Mouse (Mus musculus): ENCODE measurements around the gene Cdkal1. TPM values are rescaled to one million over a fixed set of nuclear protein-coding genes. Genes with fewer than 3 reads are reported as not detected.
A peak's percentile ranks its signal among the peaks of the same experiment; 100 is the strongest.

Cdkal1 gene
- polyA plus RNA-seq, 1 experiment from 2014 or later, result 21.1 TPM

DNA sequence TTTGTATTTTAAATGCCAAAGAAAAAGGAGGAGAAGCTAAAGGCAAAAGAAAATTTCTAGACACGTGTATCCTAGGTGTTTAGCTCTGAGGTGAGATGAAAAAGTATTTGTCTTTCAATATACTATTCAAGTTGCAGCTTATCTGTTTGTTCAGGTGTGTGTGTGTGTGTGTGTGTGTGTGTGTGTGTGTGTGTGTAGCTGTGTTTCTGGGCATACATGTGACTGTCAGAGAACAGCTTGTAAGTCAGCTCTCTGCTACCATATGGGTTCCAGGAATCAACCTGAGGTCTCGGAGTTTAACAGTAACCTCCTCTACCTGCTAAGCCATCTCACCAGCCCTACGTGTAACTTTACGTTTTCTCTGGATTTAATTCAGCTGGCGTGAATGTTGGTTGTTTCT lies 76.0 kb downstream of the Cdkal1 start:
- ATAC-seq (ENCODE audit: low read depth), result no peak
- WGBS, result 90% methylated on average over 5 of the region's 5 CpGs
- Histone ChIP-seq H3K4me1 (ENCODE audit: control insufficient read depth, insufficient read depth, low read length) (no peaks in the 10 kb centered on the region), H3K9me3 (ENCODE audit: control insufficient read depth, low read length) (no peaks in the 10 kb centered on the region), H3K36me3 (ENCODE audit: control insufficient read depth, insufficient read depth, low read length) (no peaks in the 10 kb centered on the region), H3K4me3 (ENCODE audit: low read depth, low read length) (no peak overlapping the region), H3K9ac (replicated peaks; ENCODE audit: low read depth, low read length) (no peak overlapping the region), H3K27ac (ENCODE audit: low read depth, low read length) (no peak overlapping the region), H3K4me2 (ENCODE audit: low read depth, low read length) (no peak overlapping the region), H3K27me3 (ENCODE audit: control insufficient read depth, insufficient read depth, low read length) (no peaks in the 10 kb centered on the region)

DNA sequence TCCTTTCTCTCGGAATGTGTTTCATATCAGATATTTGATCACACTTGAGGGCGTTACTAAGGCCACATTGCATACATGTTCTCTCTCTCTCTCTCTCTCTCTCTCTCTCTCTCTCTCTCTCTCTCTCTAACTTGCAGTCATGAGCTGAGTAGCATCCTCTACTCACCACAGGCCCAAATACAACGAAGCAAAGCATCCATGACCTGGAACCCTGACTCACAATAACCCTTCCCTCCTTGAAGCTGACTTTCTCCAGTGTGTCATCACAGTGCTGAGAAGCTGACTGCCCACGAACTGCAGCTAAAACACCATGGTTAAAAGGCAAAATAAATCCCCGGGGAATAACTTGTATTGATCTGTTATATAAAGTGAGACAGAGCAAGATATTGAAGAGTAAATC lies 76.4 kb downstream of the Cdkal1 start:
- 72% methylated on average over 5 of the region's 5 CpGs for WGBS

DNA sequence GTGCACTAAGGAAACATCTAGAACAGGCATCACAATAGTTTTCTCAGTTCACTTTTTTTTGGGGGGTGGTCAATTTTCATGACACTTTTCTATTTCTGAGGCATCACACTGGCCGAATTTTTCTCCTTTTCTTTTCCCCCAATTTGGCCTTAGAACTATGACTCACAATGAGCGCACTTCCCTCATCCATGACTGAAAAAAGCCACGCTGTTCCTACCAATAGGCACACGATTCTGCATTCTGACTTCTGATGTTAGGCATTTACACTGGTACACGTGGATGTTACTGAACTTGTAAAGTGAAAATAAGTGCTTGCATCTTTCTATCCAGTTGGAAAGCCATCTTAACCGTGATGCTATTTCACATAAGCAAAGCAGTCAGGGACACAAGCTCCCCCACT lies 77.3 kb downstream of the Cdkal1 start:
- no peaks in the 10 kb centered on the region for H3K4me1 ChIP-seq (ENCODE audit: control insufficient read depth, insufficient read depth, low read length)
- no peak overlapping the region for H3K4me2 ChIP-seq (ENCODE audit: low read depth, low read length)
- 89% methylated on average over 6 of the region's 6 CpGs for WGBS
- ATAC-seq (ENCODE audit: low read depth), result no peak
- H3K9me3 ChIP-seq (ENCODE audit: control insufficient read depth, low read length), result no peaks in the 10 kb centered on the region
- H3K36me3 ChIP-seq (ENCODE audit: control insufficient read depth, insufficient read depth, low read length), result no peaks in the 10 kb centered on the region
- no peaks in the 10 kb centered on the region for H3K27me3 ChIP-seq (ENCODE audit: control insufficient read depth, insufficient read depth, low read length)
- H3K9ac ChIP-seq (replicated peaks; ENCODE audit: low read depth, low read length), result no peak overlapping the region
- H3K27ac ChIP-seq (ENCODE audit: low read depth, low read length), result no peak overlapping the region
- H3K4me3 ChIP-seq (ENCODE audit: low read depth, low read length), result no peak overlapping the region

More for the DNA sequence above, 76.4 kb downstream of the Cdkal1 start:
- H3K9ac ChIP-seq (replicated peaks; ENCODE audit: low read depth, low read length), result no peak overlapping the region
- no peaks in the 10 kb centered on the region for H3K36me3 ChIP-seq (ENCODE audit: control insufficient read depth, insufficient read depth, low read length)
- no peak overlapping the region for H3K27ac ChIP-seq (ENCODE audit: low read depth, low read length)
- no peak overlapping the region for H3K4me3 ChIP-seq (ENCODE audit: low read depth, low read length)
- H3K4me1 ChIP-seq (ENCODE audit: control insufficient read depth, insufficient read depth, low read length), result no peaks in the 10 kb centered on the region
- no peaks in the 10 kb centered on the region for H3K9me3 ChIP-seq (ENCODE audit: control insufficient read depth, low read length)
- no peak for ATAC-seq (ENCODE audit: low read depth)
- H3K27me3 ChIP-seq (ENCODE audit: control insufficient read depth, insufficient read depth, low read length), result no peaks in the 10 kb centered on the region
- H3K4me2 ChIP-seq (ENCODE audit: low read depth, low read length), result no peak overlapping the region

DNA sequence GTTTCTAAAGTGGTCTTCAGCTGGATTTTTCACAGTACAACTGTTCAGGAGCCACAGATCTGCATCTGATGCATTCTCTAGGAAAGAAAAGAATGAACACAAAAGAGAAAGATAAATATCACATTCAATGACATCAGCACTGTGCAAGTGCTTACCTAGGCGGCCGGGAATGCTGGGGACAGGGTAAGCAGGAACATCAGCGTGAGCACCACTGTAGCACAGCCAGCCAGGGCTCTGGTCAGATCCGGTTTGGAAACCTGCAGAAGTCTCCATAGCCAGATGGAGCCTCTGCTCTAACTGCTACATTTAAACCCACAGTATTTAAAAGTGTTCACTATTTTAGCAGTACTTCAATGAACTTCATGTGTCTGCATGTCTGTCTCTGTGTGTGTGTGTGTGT lies 78.2 kb downstream of the Cdkal1 start:
- H3K4me3 ChIP-seq (ENCODE audit: low read depth, low read length), result no peak overlapping the region
- H3K27ac ChIP-seq (ENCODE audit: low read depth, low read length), result no peak overlapping the region
- ATAC-seq (ENCODE audit: low read depth), result no peak
- H3K36me3 ChIP-seq (ENCODE audit: control insufficient read depth, insufficient read depth, low read length), result no peaks in the 10 kb centered on the region
- no peaks in the 10 kb centered on the region for H3K27me3 ChIP-seq (ENCODE audit: control insufficient read depth, insufficient read depth, low read length)
- H3K9ac ChIP-seq (replicated peaks; ENCODE audit: low read depth, low read length), result no peak overlapping the region
- H3K9me3 ChIP-seq (ENCODE audit: control insufficient read depth, low read length), result no peaks in the 10 kb centered on the region
- H3K4me2 ChIP-seq (ENCODE audit: low read depth, low read length), result no peak overlapping the region
- H3K4me1 ChIP-seq (ENCODE audit: control insufficient read depth, insufficient read depth, low read length), result no peaks in the 10 kb centered on the region
- WGBS, result 63% methylated on average over 4 of the region's 4 CpGs

DNA sequence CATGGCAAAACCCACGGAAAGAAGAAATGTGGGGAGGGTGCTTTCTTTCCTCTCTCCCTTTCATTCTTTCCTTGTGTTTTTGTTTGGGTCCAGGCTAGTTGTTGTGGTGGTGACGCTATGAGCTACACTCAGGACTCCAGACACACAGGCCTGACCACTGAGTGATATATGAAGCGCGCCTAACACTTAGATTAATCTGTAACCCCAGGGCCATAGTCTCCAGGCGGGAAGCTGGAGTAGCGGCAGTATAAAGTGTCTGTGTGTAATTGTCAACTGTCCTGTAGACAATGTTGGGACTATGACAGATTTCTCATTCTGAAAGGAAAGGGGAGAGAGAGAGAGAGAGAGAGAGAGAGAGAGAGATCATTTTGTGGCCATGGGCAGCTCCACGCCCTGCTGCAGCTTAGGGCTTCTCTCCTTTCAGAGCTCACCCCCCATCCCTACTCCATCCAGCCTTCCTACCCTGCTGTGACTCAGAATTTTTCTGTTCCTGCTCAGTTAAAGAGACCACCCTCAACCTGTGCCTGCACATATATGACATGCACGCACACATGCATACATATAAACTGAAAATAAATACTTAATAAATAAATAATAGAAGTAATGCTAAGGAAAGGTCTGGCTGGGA lies 79.8 kb downstream of the Cdkal1 start:
- WGBS, result 28% methylated on average over 8 of the region's 8 CpGs
- H3K4me1 ChIP-seq (ENCODE audit: control insufficient read depth, insufficient read depth, low read length), result no peaks in the 10 kb centered on the region

DNA sequence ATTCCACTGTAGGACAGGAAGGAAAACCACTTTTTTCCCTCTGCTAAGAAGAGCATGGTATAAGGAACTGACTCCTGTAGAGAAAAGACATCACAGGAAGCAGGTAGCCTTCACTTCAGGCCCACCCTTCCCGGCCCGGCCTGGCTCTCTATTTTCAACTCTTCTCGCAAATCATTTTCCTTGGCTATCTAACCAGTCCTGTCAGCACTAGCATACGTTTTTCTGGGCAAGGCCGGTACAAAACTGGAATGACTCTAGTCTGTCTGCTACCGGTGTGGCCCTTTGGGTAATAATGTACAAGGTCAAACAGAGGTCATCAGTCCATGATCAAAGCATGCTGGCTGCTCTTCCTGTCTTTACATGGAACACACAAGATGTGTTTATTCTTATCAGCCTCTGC lies 81.9 kb downstream of the Cdkal1 start:
- Histone ChIP-seq H3K27me3 (ENCODE audit: control insufficient read depth, insufficient read depth, low read length) (no peaks in the 10 kb centered on the region), H3K4me1 (ENCODE audit: control insufficient read depth, insufficient read depth, low read length) (no peaks in the 10 kb centered on the region), H3K27ac (ENCODE audit: low read depth, low read length) (no peak overlapping the region), H3K9me3 (ENCODE audit: control insufficient read depth, low read length) (no peaks in the 10 kb centered on the region), H3K9ac (replicated peaks; ENCODE audit: low read depth, low read length) (no peak overlapping the region), H3K4me2 (ENCODE audit: low read depth, low read length) (no peak overlapping the region), H3K4me3 (ENCODE audit: low read depth, low read length) (no peak overlapping the region), H3K36me3 (ENCODE audit: control insufficient read depth, insufficient read depth, low read length) (no peaks in the 10 kb centered on the region)
- no peak for ATAC-seq (ENCODE audit: low read depth)
- 16% methylated on average over 6 of the region's 6 CpGs for WGBS

More for the DNA sequence above, 79.8 kb downstream of the Cdkal1 start:
- ATAC-seq (ENCODE audit: low read depth), result peak; percentile 71
- no peaks in the 10 kb centered on the region for H3K36me3 ChIP-seq (ENCODE audit: control insufficient read depth, insufficient read depth, low read length)
- no peak overlapping the region for H3K4me2 ChIP-seq (ENCODE audit: low read depth, low read length)
- H3K9me3 ChIP-seq (ENCODE audit: control insufficient read depth, low read length), result no peaks in the 10 kb centered on the region
- no peak overlapping the region for H3K27ac ChIP-seq (ENCODE audit: low read depth, low read length)
- no peak overlapping the region for H3K9ac ChIP-seq (replicated peaks; ENCODE audit: low read depth, low read length)
- no peak overlapping the region for H3K4me3 ChIP-seq (ENCODE audit: low read depth, low read length)
- no peaks in the 10 kb centered on the region for H3K27me3 ChIP-seq (ENCODE audit: control insufficient read depth, insufficient read depth, low read length)

DNA sequence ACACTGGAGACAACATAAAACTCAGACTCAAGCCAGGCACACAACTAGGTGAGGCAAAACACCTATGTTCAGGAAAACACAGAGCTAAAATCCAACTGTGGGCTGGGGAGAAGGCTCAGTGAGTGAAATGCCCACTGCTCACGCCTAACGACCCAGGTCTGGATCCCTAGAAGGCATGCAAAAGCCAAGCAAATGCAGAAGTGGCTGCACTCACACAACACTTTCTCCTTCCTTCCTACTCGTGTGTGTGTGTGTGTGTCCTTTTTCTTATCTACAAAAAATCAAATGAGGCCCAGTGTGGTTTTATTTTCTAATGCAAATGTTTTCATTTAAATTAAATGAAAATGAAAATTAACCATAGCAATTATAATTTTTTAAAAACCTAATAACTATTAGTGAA lies 82.5 kb downstream of the Cdkal1 start:
- Histone ChIP-seq H3K36me3 (ENCODE audit: control insufficient read depth, insufficient read depth, low read length) (no peaks in the 10 kb centered on the region), H3K27ac (ENCODE audit: low read depth, low read length) (no peak overlapping the region), H3K4me3 (ENCODE audit: low read depth, low read length) (no peak overlapping the region), H3K9ac (replicated peaks; ENCODE audit: low read depth, low read length) (no peak overlapping the region), H3K4me1 (ENCODE audit: control insufficient read depth, insufficient read depth, low read length) (no peaks in the 10 kb centered on the region), H3K4me2 (ENCODE audit: low read depth, low read length) (no peak overlapping the region), H3K27me3 (ENCODE audit: control insufficient read depth, insufficient read depth, low read length) (no peaks in the 10 kb centered on the region), H3K9me3 (ENCODE audit: control insufficient read depth, low read length) (no peaks in the 10 kb centered on the region)
- no peak for ATAC-seq (ENCODE audit: low read depth)
- WGBS, result 59% methylated on average over 3 of the region's 3 CpGs

DNA sequence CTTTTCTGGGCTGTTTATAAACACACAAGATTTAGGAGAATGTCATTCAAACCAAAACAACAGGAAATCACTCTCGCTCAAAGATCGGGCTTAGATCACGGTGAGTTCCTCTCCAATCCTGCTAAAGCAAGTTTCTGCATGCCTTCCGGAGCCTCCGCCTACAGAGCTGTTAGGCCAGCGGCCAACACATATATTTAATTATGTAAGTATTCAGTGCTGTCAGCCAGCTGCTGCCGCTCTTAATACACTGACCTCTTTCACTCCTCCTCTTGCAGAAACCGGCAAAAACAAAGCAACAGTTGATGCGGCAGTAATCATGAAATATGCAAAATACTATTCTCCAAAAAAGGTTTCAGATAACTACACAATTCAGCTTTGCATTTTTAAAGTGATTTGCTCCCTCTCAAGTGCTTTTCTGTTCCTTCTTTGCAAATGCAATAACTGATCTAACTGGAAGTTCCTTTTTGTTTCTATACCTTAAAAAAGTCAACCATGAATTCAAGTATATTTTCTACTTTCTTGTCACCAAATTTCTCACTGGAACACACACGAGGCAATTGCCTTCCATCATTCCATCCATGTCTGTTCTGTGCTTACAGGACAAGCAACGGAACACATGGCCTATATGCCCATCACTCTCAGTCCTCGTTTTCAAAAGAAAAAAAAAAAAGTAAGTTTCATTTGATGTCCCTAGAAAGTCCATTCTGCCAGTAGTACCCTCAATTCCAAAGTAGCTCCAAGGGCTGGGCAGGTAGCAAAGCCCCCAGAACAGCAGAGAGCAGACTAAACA lies 85.6 kb downstream of the Cdkal1 start:
- H3K36me3 ChIP-seq (ENCODE audit: control insufficient read depth, insufficient read depth, low read length), result no peaks in the 10 kb centered on the region
- no peaks in the 10 kb centered on the region for H3K9me3 ChIP-seq (ENCODE audit: control insufficient read depth, low read length)
- no peaks in the 10 kb centered on the region for H3K27me3 ChIP-seq (ENCODE audit: control insufficient read depth, insufficient read depth, low read length)
- WGBS, result 11% methylated on average over 12 of the region's 12 CpGs
- no peak overlapping the region for H3K4me2 ChIP-seq (ENCODE audit: low read depth, low read length)
- no peak overlapping the region for H3K9ac ChIP-seq (replicated peaks; ENCODE audit: low read depth, low read length)
- no peak overlapping the region for H3K4me3 ChIP-seq (ENCODE audit: low read depth, low read length)
- ATAC-seq (ENCODE audit: low read depth), result peak; percentile 74; the same call in 1 of the 2 replicates
- H3K4me1 ChIP-seq (ENCODE audit: control insufficient read depth, insufficient read depth, low read length), result no peaks in the 10 kb centered on the region
- no peak overlapping the region for H3K27ac ChIP-seq (ENCODE audit: low read depth, low read length)

DNA sequence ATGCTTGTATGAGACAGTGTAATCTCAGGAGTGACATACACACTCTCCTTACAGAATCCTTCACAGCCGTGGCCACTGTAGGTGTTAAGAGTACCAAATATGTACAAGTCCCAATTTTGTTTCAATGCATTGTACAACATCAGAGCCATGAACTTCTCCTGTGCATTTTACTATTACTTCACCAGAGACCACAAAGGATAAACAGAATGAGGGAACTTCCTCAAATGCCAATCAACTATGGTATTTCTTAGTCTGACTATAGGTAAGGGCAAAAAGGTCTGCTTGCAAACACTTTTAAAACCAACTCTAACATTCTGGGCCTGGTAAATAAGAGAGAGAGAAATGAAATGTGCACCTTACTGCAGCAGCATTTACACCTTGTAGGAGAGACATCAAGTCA lies 87.4 kb downstream of the Cdkal1 start:
- no peak for ATAC-seq (ENCODE audit: low read depth)
- H3K4me1 ChIP-seq (ENCODE audit: control insufficient read depth, insufficient read depth, low read length), result no peaks in the 10 kb centered on the region
- WGBS, result 37% methylated on average over 1 of the region's 1 CpGs
- H3K9ac ChIP-seq (replicated peaks; ENCODE audit: low read depth, low read length), result no peak overlapping the region
- H3K9me3 ChIP-seq (ENCODE audit: control insufficient read depth, low read length), result no peaks in the 10 kb centered on the region
- H3K4me2 ChIP-seq (ENCODE audit: low read depth, low read length), result no peak overlapping the region
- no peak overlapping the region for H3K4me3 ChIP-seq (ENCODE audit: low read depth, low read length)
- H3K27ac ChIP-seq (ENCODE audit: low read depth, low read length), result no peak overlapping the region
- H3K36me3 ChIP-seq (ENCODE audit: control insufficient read depth, insufficient read depth, low read length), result no peaks in the 10 kb centered on the region
- H3K27me3 ChIP-seq (ENCODE audit: control insufficient read depth, insufficient read depth, low read length), result no peaks in the 10 kb centered on the region

All from neural tube, embryonic 14.5 days (tissue).